Mouse (Mus musculus): ENCODE data around the gene Zfp941.

Gene Zfp941

DNA sequence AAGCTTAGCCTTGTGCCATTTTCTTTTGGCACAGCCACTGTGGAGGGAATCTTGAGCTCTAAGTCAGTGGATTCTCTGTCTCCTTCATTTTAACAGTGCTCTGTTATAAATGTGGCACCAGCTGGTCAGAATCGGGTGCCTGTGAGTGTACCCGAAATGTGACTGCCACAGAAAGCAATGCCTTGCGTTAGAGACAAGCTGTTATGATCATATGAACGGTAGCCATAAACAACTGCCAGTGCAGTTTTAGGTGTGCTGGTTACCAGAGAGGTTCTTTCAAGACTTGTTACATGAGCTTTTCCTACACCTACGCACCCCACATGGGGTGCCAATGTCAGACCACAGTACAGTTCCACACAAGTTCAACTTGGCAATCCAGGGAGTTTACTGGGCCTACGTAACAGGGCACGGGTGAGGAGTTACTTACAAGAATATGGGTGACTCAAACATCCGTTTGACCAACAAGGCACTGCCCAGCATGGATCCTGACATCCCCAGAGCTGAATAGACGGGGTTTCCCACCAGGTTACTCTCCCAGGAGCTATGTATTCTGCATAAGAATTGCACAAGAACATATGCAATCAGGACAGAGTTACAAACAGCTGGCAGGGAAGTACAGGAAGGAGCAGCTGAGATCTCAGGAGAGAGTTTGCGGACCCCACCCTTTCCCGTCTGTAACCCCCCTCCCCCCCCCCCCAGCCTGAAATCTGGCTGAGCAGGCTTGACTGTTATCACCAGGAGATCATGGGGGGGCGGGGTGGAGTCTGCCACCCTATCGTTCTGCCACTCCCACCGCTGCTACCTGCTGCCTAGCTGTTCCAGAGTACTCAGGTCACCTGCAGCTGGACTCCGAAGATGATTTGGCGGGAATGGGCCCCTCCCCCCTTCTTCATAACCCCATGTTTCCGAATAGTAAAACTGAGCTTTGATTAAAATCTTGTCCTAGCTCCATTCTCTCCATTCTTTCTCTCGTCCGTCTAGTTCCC lies 19.1 kb upstream of the Zfp941 start:
- DNase-seq (ENCODE audit: low spot score) = no peak

DNA sequence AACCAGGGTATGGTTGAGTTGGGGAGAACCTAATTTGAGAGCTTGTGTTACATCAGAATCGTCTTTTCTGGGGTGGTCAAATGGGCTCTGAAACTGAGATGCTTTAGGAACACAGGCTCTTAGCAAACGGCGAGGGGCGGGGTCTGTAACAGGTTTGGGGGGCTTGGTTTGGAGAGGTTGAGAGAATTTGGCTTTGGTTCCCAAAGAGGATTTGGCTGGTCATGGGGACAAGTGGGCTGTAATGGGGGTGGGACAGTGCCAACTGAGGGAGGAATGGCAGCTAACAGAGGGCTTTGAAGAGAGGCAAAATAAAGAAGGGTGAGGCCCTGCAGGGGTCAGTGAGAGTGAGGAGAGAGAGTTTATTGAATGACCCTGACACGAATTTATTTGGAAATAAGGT lies 17.6 kb upstream of the Zfp941 start:
- no peak for DNase-seq (ENCODE audit: low spot score)

GRCm38 (mm10) chr7:140836243-140837115 lies 14.5 kb upstream of the Zfp941 start:
- no peak for DNase-seq (ENCODE audit: low spot score)

- DNase-seq (ENCODE audit: low spot score) = no peak
Measured at GRCm38 (mm10) chr7:140835758-140836087, 13.7 kb upstream of the Zfp941 start.

DNA sequence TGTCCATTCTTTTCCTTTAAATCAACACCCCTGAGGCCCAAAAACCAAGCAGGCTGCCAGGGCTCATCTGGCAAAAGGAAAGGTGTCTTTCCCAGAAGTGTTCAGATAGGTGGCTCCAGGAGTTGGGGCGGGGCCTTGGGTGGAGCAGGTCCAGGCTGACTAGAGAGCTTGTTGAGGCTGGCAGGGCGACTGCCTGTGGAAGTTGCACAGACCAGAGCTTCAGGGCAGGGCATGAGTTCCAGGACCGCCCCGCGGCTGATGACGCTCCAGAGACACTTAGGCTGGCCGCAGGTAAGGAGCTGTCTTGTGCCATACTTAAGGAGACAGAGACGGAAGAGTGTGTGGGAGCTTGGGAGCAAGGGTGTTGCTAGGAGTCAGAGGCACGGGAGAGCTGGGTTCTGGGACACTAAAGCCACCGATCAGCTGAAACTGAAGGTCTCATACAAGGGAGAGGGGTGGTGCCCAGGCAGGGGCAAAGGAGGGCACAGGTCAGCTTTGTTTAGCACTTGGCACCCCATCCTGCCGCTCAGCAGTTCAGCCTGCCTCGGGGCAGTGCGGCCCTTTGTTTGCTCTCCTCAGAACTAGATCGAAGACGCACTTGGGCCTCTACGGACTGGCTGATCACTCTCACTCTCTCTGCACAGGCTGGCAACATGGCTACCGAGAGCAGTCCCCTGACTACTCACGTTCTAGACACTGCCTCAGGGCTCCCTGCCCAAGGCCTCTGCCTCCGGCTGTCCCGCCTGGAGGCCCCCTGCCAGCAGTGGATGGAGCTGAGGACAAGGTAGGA lies 13.2 kb upstream of the Zfp941 start, which contains the start of gene Urah:
Gene Urah, plus strand, starts transcription at position 51 of the 790 bp plus-strand sequence.
- DNase-seq (ENCODE audit: low spot score) = no peak

DNA sequence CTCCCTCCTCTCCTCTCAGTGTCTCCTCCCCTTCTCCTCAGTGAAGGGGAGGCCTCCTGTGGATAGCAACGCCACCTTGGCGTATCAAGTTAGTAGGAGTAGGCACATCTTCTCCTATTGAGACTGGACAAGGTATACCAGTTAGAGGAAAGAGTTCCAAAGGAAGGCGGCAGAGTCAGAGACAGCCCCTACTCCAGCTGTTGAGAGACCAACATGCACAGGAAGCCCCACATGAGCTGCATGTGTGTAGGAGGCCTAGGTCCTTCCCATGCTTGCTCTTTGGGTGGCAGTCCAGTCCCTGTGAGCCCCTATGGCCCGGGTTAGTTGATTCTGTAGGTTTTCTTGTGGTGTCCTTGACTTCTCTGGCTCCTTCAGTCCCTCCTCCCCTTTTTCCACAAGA lies 11.4 kb upstream of the Zfp941 start:
- DNase-seq (ENCODE audit: low spot score) = no peak

GRCm38 (mm10) chr7:140831447-140831846 lies 9.5 kb upstream of the Zfp941 start:
- DNase-seq (ENCODE audit: low spot score) = no peak

DNA sequence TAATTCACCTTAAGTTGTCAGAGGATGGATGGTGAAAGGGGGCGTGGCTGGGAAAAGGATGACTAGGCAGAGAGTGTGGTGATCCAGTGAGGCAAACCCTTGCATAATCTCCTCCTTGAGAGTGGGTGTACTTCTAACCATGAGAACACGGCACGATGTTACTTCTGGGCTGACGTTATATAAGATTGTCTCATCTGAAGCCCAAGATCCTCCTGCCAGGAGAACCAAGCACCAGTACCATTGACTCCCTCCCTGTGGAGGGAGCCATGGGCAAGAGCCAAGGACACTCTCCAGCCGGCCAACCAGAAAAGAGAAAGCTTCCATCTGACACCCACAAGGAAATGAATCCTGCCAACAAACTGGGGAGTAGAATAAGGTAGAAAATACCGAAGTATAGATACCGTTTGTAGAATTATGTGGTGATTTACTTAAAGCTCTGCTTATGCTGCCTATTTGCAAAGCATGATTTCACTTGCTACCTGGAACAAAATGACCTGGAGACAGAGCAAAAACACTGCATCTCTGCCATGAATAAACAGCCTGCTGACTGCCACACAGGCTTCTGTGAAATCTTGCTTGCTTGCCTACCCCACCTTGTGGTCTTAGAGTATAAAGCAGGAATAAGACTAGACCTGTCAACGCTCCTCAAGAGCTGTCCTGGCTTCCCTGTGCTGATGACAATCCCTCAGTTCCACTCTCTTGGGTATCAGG lies 6.3 kb upstream of the Zfp941 start:
- no peak for DNase-seq (ENCODE audit: low spot score)

GRCm38 (mm10) chr7:140822731-140823130 lies 753 bp upstream of the Zfp941 start:
- DNase-seq (ENCODE audit: low spot score) = no peak

DNA sequence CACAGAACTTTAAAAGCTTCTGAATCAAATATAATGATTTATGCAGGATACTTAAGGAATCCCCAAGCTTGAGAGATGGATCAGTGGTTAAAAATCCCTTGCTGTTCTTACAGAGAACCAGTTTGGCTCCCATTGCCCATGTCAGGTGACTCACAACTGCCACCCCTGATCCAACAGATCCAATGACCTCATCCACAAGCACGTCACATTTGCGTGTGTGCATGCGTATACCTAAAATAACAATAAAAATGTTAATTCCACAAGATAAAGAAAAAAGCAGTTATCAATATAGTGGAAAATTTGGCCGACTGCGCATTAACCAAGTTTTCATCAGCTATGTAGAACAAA lies 699 bp downstream of the Zfp941 start:
- DNase-seq (ENCODE audit: low spot score) = no peak

DNA sequence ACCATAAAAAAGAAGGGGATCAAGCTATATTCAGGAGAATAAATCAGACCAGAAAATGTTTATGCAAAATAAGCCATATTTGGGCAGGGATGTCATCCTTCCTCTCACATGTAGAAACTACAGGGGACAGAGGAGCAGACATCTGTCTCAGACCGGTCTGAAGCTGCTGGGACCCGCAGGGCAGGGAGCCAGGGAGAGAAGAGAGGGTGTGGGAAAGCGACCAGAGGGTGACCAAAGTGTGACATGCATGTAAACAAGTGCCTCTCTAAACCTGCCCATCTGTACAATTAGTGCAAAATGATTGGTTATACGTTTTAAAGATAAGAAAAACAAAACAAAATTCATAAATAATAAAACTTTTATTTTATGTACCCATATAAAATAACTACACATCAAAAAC lies 1.8 kb downstream of the Zfp941 start:
- no peak for DNase-seq (ENCODE audit: low spot score)

DNA sequence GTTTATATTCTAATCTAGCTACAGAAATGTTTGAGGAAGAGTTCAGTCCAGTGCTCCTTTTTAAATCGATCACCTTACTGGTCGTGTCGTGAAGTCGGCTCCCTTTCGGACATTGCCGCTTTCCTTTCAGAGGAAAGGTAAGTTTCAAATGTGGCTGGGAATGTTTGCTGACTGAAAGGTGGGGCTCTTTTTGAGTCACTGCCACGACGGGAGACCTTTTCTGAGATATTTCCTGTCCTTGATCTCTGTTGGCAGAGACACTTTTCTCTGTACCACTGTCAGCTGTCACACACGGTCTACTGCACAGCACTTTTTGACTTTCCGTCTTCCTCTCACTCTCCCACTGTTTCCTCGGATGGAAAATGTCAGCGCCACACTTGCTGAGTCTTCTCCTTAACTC lies 9.1 kb downstream of the Zfp941 start:
- DNase-seq (ENCODE audit: low spot score) = no peak

DNA sequence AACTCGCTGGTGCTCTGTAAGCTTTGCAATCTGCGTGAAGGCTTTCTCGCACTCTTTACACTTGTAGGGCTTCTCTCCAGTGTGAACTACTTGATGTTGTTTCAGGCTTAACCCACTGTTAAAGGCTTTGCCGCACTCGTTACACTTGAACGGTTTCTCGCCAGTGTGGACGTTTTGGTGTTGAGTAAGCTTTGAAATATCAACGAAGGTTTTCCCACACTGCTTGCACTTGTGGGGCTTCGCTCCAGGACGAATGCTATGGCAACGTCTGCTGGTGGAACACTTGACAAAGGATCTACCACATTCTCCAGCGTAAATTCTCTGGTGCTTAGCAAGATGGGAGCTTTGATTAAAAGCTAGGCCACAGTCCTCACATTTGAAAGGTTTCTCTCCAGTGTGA lies 10.3 kb downstream of the Zfp941 start:
- DNase-seq (ENCODE audit: low spot score) = no peak

- DNase-seq (ENCODE audit: low spot score) = no peak
Measured at GRCm38 (mm10) chr7:140810496-140810895, 11.5 kb downstream of the Zfp941 start.

- no peak for DNase-seq (ENCODE audit: low spot score)
Measured at GRCm38 (mm10) chr7:140805704-140806103, 16.3 kb downstream of the Zfp941 start.

- no peak for DNase-seq (ENCODE audit: low spot score)
Measured at GRCm38 (mm10) chr7:140802629-140803028, 19.3 kb downstream of the Zfp941 start.

- no peak for DNase-seq (ENCODE audit: low spot score)
Measured at GRCm38 (mm10) chr7:140798212-140798611, 23.8 kb downstream of the Zfp941 start.

DNA sequence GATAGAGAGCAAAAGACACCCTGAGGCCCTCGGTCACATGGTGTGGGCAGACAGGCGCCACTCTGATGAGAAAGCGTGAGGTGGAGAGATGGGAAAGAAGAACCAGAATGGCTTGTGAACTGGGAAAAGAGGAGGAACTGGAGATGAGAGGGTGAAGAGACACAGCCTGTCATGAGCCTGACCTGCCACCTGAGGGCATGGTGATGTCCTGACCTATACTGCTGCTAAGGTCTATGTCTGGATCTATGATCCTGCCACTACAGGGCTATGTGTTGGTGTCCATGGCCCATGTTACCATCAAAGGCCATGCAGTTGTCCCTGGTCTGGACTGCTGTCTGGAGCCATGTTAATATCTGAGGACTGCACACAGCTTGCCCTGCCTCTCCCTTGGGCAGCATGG lies 24.4 kb downstream of the Zfp941 start:
- no peak for DNase-seq (ENCODE audit: low spot score)

- no peak for DNase-seq (ENCODE audit: low spot score)
Measured at GRCm38 (mm10) chr7:140793541-140793940, 28.4 kb downstream of the Zfp941 start.

GRCm38 (mm10) chr7:140788053-140788435 lies 33.9 kb downstream of the Zfp941 start:
- DNase-seq (ENCODE audit: low spot score) = no peak

GRCm38 (mm10) chr7:140787406-140788052 lies 34.4 kb downstream of the Zfp941 start, which contains the start of gene Syce1:
TSS of gene Syce1 (minus strand) at chr7:140787852.
- DNase-seq (ENCODE audit: low spot score) = no peak

Measured in spleen, adult 12 weeks (tissue).